ENCODE assay signal across 43 mouse cellular contexts in the genomic region with DNA sequence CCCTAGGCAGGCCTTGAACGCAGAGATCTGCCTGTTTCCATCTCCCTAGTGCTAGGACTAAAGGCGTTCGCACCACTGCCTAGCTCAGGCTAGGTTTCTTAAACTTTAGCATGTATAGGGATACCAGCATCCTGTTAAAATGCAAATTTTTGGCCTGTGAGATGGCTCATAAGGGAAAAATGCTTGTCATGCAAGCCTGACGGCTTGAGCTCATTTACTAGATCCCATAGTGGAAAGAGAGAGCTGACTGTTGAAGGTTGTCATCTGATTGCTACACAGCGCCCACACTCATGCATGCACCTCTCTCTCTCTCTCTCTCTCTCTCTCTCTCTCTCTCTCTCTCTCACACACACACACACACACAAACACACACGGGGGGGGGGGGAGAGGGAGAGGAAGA. TPM values are rescaled to one million over a fixed set of nuclear protein-coding genes. Genes with fewer than 3 reads are reported as not detected.
"Had no signal": no experiment of that assay in that cellular context is flagged by ENCODE, and none has a peak within 500 bp of the region (broad histone marks: within the 10 kb centered on the region; RNA-seq: fewer than 3 reads in every experiment).

No protein-coding gene starts in this region.

- H3K27me3 ChIP-seq: heart, embryonic 13.5 days; heart, embryonic 15.5 days; hindbrain, embryonic 13.5 days; hindbrain, embryonic 15.5 days; kidney, embryonic 15.5 days; limb, embryonic 13.5 days; limb, embryonic 15.5 days; liver, embryonic 12.5 days had no signal

- DNase-seq: gastrocnemius, adult 2 months; gastrocnemius, postnatal 10 days; gastrocnemius, postnatal 25 days; heart, adult 11 months; heart, adult 2 months; heart, postnatal 14 days; heart, postnatal 36 days; kidney, adult 11 months; kidney, adult 2 months; kidney, adult 9 months; kidney, postnatal 14 days; kidney, postnatal 36 days; layer of hippocampus, adult 9-11 months; layer of hippocampus, postnatal 36 days; left cerebral cortex, postnatal 4 days had no signal

- H3K4me3 ChIP-seq: gastrocnemius, adult 2 months; heart, adult 2 months; heart, embryonic 13.5 days; heart, embryonic 15.5 days; hindbrain, embryonic 13.5 days; hindbrain, embryonic 15.5 days; kidney, embryonic 15.5 days; limb, embryonic 13.5 days; limb, embryonic 15.5 days; liver, embryonic 12.5 days had no signal

- H3K27ac ChIP-seq: gastrocnemius, adult 2 months; heart, adult 2 months; heart, embryonic 13.5 days; heart, embryonic 15.5 days; hindbrain, embryonic 13.5 days; hindbrain, embryonic 15.5 days; hindbrain, postnatal 0 days; kidney, embryonic 15.5 days; kidney, postnatal 0 days; limb, embryonic 13.5 days; limb, embryonic 15.5 days; liver, embryonic 12.5 days; liver, embryonic 14.5 days had no signal

- ATAC-seq: hindbrain, postnatal 0 days; intestine, embryonic 16.5 days; liver, embryonic 12.5 days had no signal

RNA-seq across cellular contexts. Expression of gene Noto, which starts 12.9 kb away (rescaled TPM):
- total RNA-seq: gastrocnemius, adult 2 months; gastrocnemius, postnatal 10 days; gastrocnemius, postnatal 25 days; heart, adult 2 months; heart, postnatal 14 days; heart, postnatal 36 days; hematopoietic stem cell, adult 5-6 weeks; hindbrain, postnatal 0 days; layer of hippocampus, adult 18-20 months; layer of hippocampus, adult 8-10 months; layer of hippocampus, postnatal 14 days; layer of hippocampus, postnatal 36 days; left cerebral cortex, adult 18-20 months; left cerebral cortex, adult 8-10 months; left cerebral cortex, postnatal 10 days; left cerebral cortex, postnatal 25 days; left cerebral cortex, postnatal 4 days; liver, adult 2 months had no signal
- polyA plus RNA-seq: gonadal fat pad, adult 2 months; heart, adult 2 months; heart, embryonic 11.5 days; heart, embryonic 13.5 days; heart, embryonic 15.5 days; heart, postnatal 0 days; hindbrain, embryonic 11.5 days; hindbrain, embryonic 13.5 days; hindbrain, embryonic 15.5 days; hindbrain, postnatal 0 days; intestine, embryonic 14.5 days; intestine, embryonic 16.5 days; kidney, adult 2 months; kidney, embryonic 15.5 days; kidney, postnatal 0 days; large intestine, adult 2 months; limb, embryonic 11.5 days; limb, embryonic 13.5 days; limb, embryonic 15.5 days; liver, adult 2 months; liver, embryonic 12.5 days; liver, embryonic 14.5 days had no signal
